Mouse (Mus musculus) stomach, embryonic 14.5 days (tissue): ENCODE data around the gene Evl. TPM values are rescaled to one million over a fixed set of nuclear protein-coding genes. Genes with fewer than 3 reads are reported as not detected.

Experiments used
- ATAC-seq: fragments of 200-750 bp; cut with Nextera tagmentation; 2 replicates; pipeline ENCODE4 v1.8.0; 2017; ENCODE audit warnings: low read depth, moderate TSS enrichment; ENCODE audit not compliant: insufficient number of reproducible peaks, insufficient read depth, low FRiP score
- H3K27ac ChIP-seq: fragments of 300-500 bp; sonication (generic); 2 replicates; pipeline ENCODE4 v1.5.1; 2014; ENCODE audit warnings: mild to moderate bottlenecking, low read length, moderate library complexity, mixed read lengths
- H3K27me3 ChIP-seq: fragments of 300-500 bp; sonication (generic); 2 replicates; pipeline ENCODE4 v1.6.1; 2014; ENCODE audit warnings: low read length, control low read depth, mixed read lengths; ENCODE audit not compliant: control insufficient read depth, insufficient read depth
- H3K36me3 ChIP-seq: fragments of 300-500 bp; sonication (generic); 2 replicates; pipeline ENCODE4 v1.6.1; 2014; ENCODE audit warnings: mild to moderate bottlenecking, control low read depth, low read length, moderate library complexity, mixed read lengths; ENCODE audit not compliant: control insufficient read depth, insufficient read depth
- H3K4me1 ChIP-seq: fragments of 300-500 bp; sonication (generic); 2 replicates; pipeline ENCODE4 v1.6.1; 2014; ENCODE audit warnings: low read length, control low read depth, mixed read lengths; ENCODE audit not compliant: control insufficient read depth, insufficient read depth
- H3K4me2 ChIP-seq: fragments of 300-500 bp; sonication (generic); replicated peaks from 2 replicates; pipeline ENCODE4 v1.6.1; 2014; ENCODE audit warnings: low read depth, low read length, control low read depth
- H3K4me3 ChIP-seq: fragments of 300-500 bp; sonication (generic); 2 replicates; pipeline ENCODE4 v1.5.1; 2014; ENCODE audit warnings: low read depth, low read length, control low read depth
- H3K9ac ChIP-seq: fragments of 300-500 bp; sonication (generic); replicated peaks from 2 replicates; pipeline ENCODE4 v1.6.1; 2014; ENCODE audit warnings: low read depth, mild to moderate bottlenecking, control low read depth, low read length, moderate library complexity, mixed read lengths
- H3K9me3 ChIP-seq: fragments of 300-500 bp; sonication (generic); 2 replicates; pipeline ENCODE4 v1.6.1; 2016; ENCODE audit warnings: low read depth, low read length, control low read depth; ENCODE audit not compliant: control insufficient read depth
- WGBS: fragments of 180-500 bp; shearing (Covaris S2); extraction: QIAGEN DNeasy Blood & Tissue Kit; methylation state at CpG from one replicate; pipeline ENCODE4 v1.1.7; 2014; 5-methylcytosine and 5-hydroxymethylcytosine counted together
- polyA plus RNA-seq: library from polyadenylated mRNA; unstranded; fragments of >200 nt; fragmentation: Nextera tagmentation; extraction: Ambion mirVana; gene quantifications from 2 replicates; pipeline ENCODE4 v1.2.1, GENCODE M21; 2014

The Evl gene
- polyA plus RNA-seq, 1 experiment from 2014 or later: 78.4 TPM

DNA sequence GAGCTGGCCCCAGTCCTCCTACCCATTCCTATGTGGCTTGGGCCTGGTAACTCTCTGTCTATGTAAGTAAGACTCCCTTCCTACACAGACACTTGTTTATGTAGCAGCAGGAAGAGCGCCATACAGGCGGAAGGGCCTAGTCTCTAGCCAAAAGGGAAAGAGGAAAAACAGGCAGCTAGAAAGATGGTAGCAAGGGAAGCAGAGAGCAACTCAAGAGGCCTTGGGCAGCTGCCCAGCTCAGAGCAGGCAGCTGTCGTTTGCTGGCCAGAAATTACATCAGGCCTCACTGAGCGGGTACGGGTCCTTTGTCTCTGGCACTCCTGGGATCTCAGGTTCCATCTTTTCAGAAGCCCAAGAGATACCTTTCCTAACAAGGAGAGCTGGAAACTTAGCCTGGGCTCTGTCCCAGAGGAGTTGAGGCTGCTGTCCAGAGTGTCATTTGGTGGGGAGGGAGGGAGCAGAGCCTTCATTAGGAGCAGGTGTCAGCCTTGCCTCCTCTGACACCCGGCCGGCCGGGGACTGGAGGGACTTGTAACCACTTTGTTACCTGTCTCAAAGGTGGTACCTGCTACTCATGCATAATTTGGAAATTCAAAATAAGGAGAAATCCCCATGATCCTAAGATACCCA is 114.2 kb downstream of the Evl start:
- H3K4me1 ChIP-seq: no peaks in the 10 kb centered on the region
- no peaks in the 10 kb centered on the region for H3K27me3 ChIP-seq
- ATAC-seq: no peak
- no peak overlapping the region for H3K9ac ChIP-seq
- H3K36me3 ChIP-seq: peaks cover 9% of the 10 kb centered on the region
- H3K4me2 ChIP-seq: no peak overlapping the region
- WGBS: 84% methylated on average over 8 of the region's 8 CpGs
- H3K9me3 ChIP-seq: no peaks in the 10 kb centered on the region
- no peak overlapping the region for H3K27ac ChIP-seq
- no peak overlapping the region for H3K4me3 ChIP-seq

DNA sequence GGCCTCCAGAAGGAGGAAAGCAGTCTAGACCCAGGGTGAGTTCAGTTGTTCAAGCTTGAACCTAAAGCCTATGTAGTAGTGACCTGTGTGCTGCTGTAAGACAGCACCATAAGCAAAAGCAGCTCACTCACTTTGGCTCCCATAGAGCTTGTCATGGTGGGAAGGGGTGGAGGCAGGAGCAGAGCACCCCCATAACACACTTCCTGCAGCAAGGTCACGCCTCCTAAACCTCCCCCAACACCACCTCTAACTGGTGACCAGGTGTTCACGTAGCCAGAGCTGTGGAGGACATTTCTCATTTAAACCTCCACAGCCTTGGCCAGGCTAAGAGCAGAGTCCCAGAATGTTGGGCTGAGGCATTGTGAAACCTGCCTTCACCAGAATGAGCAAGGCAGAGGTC is 117.0 kb downstream of the Evl start:
- Histone ChIP-seq H3K9me3 (no peaks in the 10 kb centered on the region), H3K27me3 (no peaks in the 10 kb centered on the region), H3K27ac (no peak overlapping the region), H3K4me3 (no peak overlapping the region), H3K4me2 (no peak overlapping the region), H3K9ac (no peak overlapping the region), H3K4me1 (no peaks in the 10 kb centered on the region), H3K36me3 (peaks cover 21% of the 10 kb centered on the region)
- WGBS: 87% methylated on average over 2 of the region's 2 CpGs
- no peak for ATAC-seq

DNA sequence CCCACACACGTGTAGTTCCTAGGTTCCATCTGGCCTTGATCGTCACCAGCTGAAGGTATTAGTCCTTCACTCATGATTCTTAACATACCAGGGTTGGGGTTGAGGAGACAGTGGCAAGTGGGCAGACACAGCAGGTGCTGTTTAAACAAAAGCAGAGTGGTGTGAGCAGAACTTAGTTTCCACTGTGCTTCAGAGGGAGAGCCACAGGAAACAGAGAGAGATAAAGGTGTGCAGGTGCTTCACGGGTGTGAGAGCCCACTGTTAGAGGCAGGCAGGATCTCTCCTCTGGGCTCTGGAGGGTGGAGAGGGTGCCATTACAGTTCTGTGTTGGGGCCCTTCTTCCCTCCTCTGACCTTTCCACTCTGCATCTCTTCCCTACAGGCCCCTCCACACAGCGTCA is 118.4 kb downstream of the Evl start:
- no peak overlapping the region for H3K4me3 ChIP-seq
- no peak for ATAC-seq
- no peaks in the 10 kb centered on the region for H3K9me3 ChIP-seq
- H3K4me1 ChIP-seq: no peaks in the 10 kb centered on the region
- H3K36me3 ChIP-seq: peaks cover 25% of the 10 kb centered on the region
- no peaks in the 10 kb centered on the region for H3K27me3 ChIP-seq
- no peak overlapping the region for H3K9ac ChIP-seq
- H3K4me2 ChIP-seq: no peak overlapping the region
- no peak overlapping the region for H3K27ac ChIP-seq
- WGBS: 84% methylated on average over 4 of the region's 4 CpGs

DNA sequence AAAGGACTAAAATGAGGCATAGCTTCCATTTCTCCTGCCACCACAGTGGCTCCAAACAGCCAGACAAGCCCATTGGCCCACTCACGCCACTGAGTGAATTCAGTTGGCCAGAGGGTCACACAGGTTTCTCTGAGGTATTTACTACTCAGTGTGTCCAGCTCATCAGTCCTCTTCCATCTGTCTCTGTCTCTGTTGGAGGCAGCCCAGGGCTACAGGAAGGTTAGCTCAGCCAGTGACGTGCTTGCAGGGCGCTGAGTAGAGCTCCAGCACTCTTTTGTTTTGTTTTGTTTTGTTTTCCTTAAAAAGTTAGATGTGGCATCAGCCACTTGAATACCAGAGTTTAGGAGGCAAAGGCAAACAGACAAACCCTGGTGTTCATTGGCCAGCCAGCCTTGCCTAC is 119.0 kb downstream of the Evl start:
- Histone ChIP-seq H3K27ac (no peak overlapping the region), H3K36me3 (peaks cover 27% of the 10 kb centered on the region), H3K9me3 (no peaks in the 10 kb centered on the region), H3K4me3 (no peak overlapping the region), H3K9ac (no peak overlapping the region), H3K4me2 (no peak overlapping the region), H3K4me1 (no peaks in the 10 kb centered on the region), H3K27me3 (no peaks in the 10 kb centered on the region)
- ATAC-seq: no peak
- 77% methylated on average over 3 of the region's 3 CpGs for WGBS

DNA sequence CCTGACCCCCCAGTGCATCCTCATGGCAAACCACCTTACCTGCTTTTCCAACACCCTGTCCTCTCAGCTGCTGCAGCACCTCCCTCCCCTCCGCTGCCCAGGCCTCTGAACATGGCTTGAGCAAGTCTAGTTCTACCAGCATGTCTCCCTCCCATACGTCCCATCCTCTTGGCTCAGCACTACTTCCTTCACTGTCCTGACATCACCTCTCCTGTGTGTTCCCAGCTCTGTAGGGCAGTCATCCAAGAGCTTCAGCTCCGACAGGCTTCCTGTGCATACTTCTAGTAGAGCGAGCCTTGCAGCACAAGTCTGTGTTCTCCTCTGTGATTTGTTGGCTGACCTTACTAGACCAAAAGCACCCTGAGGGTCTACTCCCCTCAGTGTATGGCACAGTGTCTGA is 120.0 kb downstream of the Evl start:
- H3K9me3 ChIP-seq: no peaks in the 10 kb centered on the region
- no peak overlapping the region for H3K9ac ChIP-seq
- H3K4me2 ChIP-seq: no peak overlapping the region
- no peaks in the 10 kb centered on the region for H3K27me3 ChIP-seq
- peaks cover 36% of the 10 kb centered on the region for H3K36me3 ChIP-seq
- no peak overlapping the region for H3K27ac ChIP-seq
- WGBS: 78% methylated on average over 4 of the region's 4 CpGs
- no peak for ATAC-seq
- H3K4me1 ChIP-seq: no peaks in the 10 kb centered on the region
- H3K4me3 ChIP-seq: no peak overlapping the region

DNA sequence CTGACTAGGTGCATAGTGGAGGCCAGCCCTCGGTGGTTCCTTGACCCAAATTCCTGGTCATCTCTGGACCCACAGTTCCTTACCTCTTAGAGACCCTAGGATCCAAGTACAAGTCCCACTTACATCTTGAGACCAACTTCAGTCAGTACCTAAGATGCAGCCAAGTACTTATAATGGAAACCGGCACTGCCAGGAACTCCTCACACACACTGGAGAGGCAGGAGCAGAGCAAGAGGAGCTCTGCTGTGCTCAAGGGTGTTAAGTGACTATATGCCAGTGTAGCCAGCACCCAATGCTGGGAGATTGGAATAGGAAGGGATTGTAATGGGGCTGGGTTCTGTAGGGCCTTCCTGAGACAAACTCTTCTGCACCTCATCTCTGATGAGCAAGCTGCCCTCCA is 120.4 kb downstream of the Evl start:
- Histone ChIP-seq H3K4me1 (no peaks in the 10 kb centered on the region), H3K4me3 (no peak overlapping the region), H3K9me3 (no peaks in the 10 kb centered on the region), H3K4me2 (no peak overlapping the region), H3K9ac (no peak overlapping the region), H3K36me3 (peaks cover 41% of the 10 kb centered on the region), H3K27me3 (no peaks in the 10 kb centered on the region), H3K27ac (no peak overlapping the region)
- WGBS: 93% methylated on average over 2 of the region's 2 CpGs
- no peak for ATAC-seq

DNA sequence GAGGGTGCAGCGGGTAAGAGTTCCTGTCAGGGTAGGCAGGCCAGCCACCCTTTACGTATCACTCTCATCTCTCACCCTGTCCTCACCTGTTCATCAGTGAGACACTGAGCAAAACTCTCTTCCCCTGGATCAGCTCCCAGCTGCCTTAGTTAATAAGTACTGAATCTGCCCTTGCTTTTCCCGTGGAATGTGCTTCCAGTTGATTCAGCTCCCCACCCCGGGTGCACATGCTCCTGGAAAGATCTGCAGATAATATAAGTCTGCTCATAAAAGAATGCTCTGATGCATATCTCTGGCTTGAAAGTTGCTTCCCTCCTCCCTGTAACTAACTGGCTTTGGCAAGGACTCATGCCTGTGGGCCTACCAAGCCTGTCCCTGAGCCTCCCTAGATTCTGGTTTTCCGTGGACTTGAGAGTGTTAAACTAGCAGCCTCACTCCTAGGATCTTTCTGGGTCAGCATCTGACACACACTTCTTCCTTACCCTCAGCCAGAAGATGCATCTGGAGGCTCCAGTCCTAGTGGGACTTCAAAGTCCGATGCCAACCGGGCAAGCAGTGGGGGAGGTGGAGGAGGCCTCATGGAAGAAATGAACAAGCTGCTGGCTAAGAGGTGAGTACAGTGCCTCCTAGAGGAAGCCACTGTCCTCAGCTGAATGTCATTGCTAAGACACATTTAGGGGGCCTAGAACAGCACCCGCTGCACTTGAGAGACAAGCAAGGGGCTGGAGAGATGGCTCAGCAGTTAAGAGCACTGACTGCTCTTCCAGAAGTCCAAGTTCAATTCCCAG is 121.3 kb downstream of the Evl start:
- peaks cover 48% of the 10 kb centered on the region for H3K36me3 ChIP-seq
- no peak; the same call in 1 of the 2 replicates for ATAC-seq
- WGBS: 73% methylated on average over 8 of the region's 8 CpGs
- H3K9ac ChIP-seq: no peak overlapping the region
- H3K4me2 ChIP-seq: no peak overlapping the region
- no peak overlapping the region for H3K27ac ChIP-seq
- no peaks in the 10 kb centered on the region for H3K9me3 ChIP-seq
- no peaks in the 10 kb centered on the region for H3K4me1 ChIP-seq
- no peak overlapping the region for H3K4me3 ChIP-seq
- H3K27me3 ChIP-seq: no peaks in the 10 kb centered on the region

DNA sequence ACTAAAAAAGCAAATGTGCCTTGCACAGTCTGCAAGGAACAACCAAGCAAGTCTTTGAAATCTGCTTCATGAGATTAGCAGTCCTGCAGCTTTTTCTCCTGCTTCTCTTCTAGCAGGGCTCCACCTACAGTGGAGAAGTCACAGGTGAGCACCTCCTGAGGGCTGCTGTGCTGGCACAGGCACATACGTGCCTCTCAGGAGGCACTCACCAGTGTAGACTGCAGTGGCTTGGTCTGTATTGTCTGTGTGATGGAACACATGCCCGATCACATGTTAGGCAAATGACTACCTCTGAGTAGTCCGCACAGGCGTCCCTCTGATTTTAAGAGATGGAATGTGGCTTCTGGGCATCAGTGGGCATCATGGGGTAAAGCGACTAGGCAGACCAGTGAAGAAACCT is 122.6 kb downstream of the Evl start:
- WGBS: 89% methylated on average over 5 of the region's 5 CpGs
- H3K36me3 ChIP-seq: peaks cover 61% of the 10 kb centered on the region
- no peak overlapping the region for H3K4me2 ChIP-seq
- no peaks in the 10 kb centered on the region for H3K27me3 ChIP-seq
- H3K27ac ChIP-seq: no peak overlapping the region
- ATAC-seq: no peak
- no peaks in the 10 kb centered on the region for H3K4me1 ChIP-seq
- no peak overlapping the region for H3K9ac ChIP-seq
- no peaks in the 10 kb centered on the region for H3K9me3 ChIP-seq
- no peak overlapping the region for H3K4me3 ChIP-seq
